In the genomic region with DNA sequence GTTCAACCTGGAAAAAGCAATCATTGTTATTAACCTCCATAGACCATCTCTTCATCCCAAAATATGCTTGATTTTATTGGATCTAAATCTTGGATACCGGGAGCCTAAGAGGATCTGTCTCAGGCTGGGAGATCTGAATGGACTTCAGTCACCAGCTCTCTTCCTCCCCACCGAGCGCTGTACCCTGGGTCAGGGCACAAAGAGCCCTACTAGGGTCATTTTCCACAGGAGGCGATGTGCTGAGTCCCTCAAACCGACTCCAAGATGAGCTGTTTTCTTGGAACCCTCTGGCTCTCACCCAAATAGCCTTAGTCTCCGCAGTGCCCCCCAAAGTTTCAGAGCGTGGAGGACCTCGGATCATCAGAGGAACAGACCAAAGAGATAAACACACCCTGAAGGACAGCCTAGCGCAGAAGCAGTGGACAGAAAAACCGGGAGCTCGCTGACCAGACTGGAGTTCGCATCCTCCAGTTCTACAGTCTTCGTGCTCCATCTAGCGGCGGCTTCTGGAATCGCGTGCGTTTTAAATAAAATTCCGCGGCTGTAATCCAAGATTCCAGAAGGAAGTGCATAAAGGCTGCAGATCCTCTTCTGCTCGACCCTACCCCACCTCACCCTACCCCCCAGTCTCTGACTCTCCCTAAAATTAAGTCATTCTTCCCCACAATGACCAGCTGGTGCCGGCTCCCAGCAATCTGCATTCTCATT, we compare ENCODE assay signal across 8 mouse cellular contexts. TPM values are rescaled to one million over a fixed set of nuclear protein-coding genes. Genes with fewer than 3 reads are reported as not detected.
DNase-seq lines count a peak whose midpoint lies in the region; ATAC-seq lines count a peak whose summit lies in the region.
"Had no signal": no experiment of that assay in that cellular context is flagged by ENCODE, and none has a peak within 500 bp of the region (broad histone marks: within the 10 kb centered on the region; RNA-seq: fewer than 3 reads in every experiment).

No protein-coding gene starts in this region.

- peak; percentile 93 for DNase-seq in NIH3T3 (ENCODE audit: low read depth)
- peak; percentile 32 for DNase-seq in c-Kit-positive CD71-positive TER-119-negative erythroid progenitor cells, embryonic 14.5 days (ENCODE audit: low read depth)
- DNase-seq in left cerebral cortex, postnatal 10 days (ENCODE audit: extremely low spot score in 1 of 2, low spot score in 2 of 2), result peak; percentile 72 to 73
- peak; percentile 91 for DNase-seq in midbrain, embryonic 14.5 days
- peak; percentile 48 for DNase-seq in skeletal muscle tissue, adult 2 months (ENCODE audit: low read depth, low spot score)

- no peaks in the 10 kb centered on the region for H3K9me3 ChIP-seq in forebrain, embryonic 13.5 days (replicated peaks)
- H3K9me3 ChIP-seq in hindbrain, embryonic 16.5 days (ENCODE audit: control insufficient read depth, low read length), result no peaks in the 10 kb centered on the region; the same call in 1 of the 2 replicates
- no peaks in the 10 kb centered on the region for H3K9me3 ChIP-seq in midbrain, embryonic 14.5 days (ENCODE audit: control insufficient read depth, low read length)

- no peak overlapping the region for H3K27ac ChIP-seq in forebrain, embryonic 13.5 days
- no peak overlapping the region for H3K27ac ChIP-seq in hindbrain, embryonic 16.5 days (ENCODE audit: low read depth, low read length)
- no peak overlapping the region for H3K27ac ChIP-seq in midbrain, embryonic 14.5 days (replicated peaks; ENCODE audit: low read depth, low read length)

- H3K4me1 ChIP-seq in forebrain, embryonic 13.5 days, result no peaks in the 10 kb centered on the region
- H3K4me1 ChIP-seq in hindbrain, embryonic 16.5 days (ENCODE audit: control insufficient read depth, insufficient read depth, low read depth, low read length), result no peaks in the 10 kb centered on the region
- no peaks in the 10 kb centered on the region for H3K4me1 ChIP-seq in midbrain, embryonic 14.5 days (ENCODE audit: control insufficient read depth, insufficient read depth, low read length)

- intact Hi-C loops in left cerebral cortex, postnatal 10 days (cut with DNase I), result loop anchor here (5.0 to 10.0 kb wide), 3 partner anchors 1237 to 1364 kb away; a partner anchor contains a TSS

- 0 out of 2 replicates have a peak overlapping the region, but pooled peaks have one; percentile 1 for H3K4me2 ChIP-seq in forebrain, embryonic 13.5 days
- H3K4me2 ChIP-seq in hindbrain, embryonic 16.5 days (ENCODE audit: low read length), result peak overlapping the region; percentile 41
- H3K4me2 ChIP-seq in midbrain, embryonic 14.5 days (ENCODE audit: low read length), result 0 out of 2 replicates have a peak overlapping the region, but pooled peaks have one; percentile 15

- no peaks in the 10 kb centered on the region for H3K36me3 ChIP-seq in forebrain, embryonic 13.5 days (ENCODE audit: poor library complexity, severe bottlenecking)
- no peaks in the 10 kb centered on the region for H3K36me3 ChIP-seq in hindbrain, embryonic 16.5 days (ENCODE audit: control insufficient read depth, insufficient read depth, low read length)
- H3K36me3 ChIP-seq in midbrain, embryonic 14.5 days (ENCODE audit: control insufficient read depth, insufficient read depth, low read length), result no peaks in the 10 kb centered on the region

- H3K9ac ChIP-seq in forebrain, embryonic 13.5 days, result no peak overlapping the region
- peak overlapping the region; percentile 45; the same call in 1 of the 2 replicates for H3K9ac ChIP-seq in hindbrain, embryonic 16.5 days (ENCODE audit: low read depth, low read length)
- H3K9ac ChIP-seq in midbrain, embryonic 14.5 days (replicated peaks; ENCODE audit: low read length), result no peak overlapping the region

- peak; percentile 74; the same call in 1 of the 2 replicates for ATAC-seq in forebrain, embryonic 13.5 days
- ATAC-seq in hindbrain, embryonic 16.5 days, result peak; percentile 74
- no peak; the same call in 1 of the 2 replicates for ATAC-seq in midbrain, embryonic 14.5 days (ENCODE audit: low FRiP score, low TSS enrichment)

- H3K27me3 ChIP-seq in forebrain, embryonic 13.5 days, result peaks cover 10% of the 10 kb centered on the region; the same call in 1 of the 2 replicates
- peaks cover 2% of the 10 kb centered on the region; the same call in 1 of the 2 replicates for H3K27me3 ChIP-seq in hindbrain, embryonic 16.5 days (replicated peaks; ENCODE audit: control insufficient read depth, insufficient read depth, low read length)
- H3K27me3 ChIP-seq in midbrain, embryonic 14.5 days (ENCODE audit: control insufficient read depth, insufficient read depth, low read length), result no peaks in the 10 kb centered on the region; the same call in 1 of the 2 replicates

- WGBS in forebrain, embryonic 13.5 days, result 12% methylated on average over 22 of the region's 22 CpGs
- WGBS in hindbrain, embryonic 16.5 days, result 11% methylated on average over 22 of the region's 22 CpGs
- WGBS in midbrain, embryonic 14.5 days, result 11% methylated on average over 22 of the region's 22 CpGs

- H3K4me3 ChIP-seq in forebrain, embryonic 13.5 days, result no peak overlapping the region
- no peak overlapping the region for H3K4me3 ChIP-seq in hindbrain, embryonic 16.5 days (ENCODE audit: low read length)
- H3K4me3 ChIP-seq in midbrain, embryonic 14.5 days (replicated peaks; ENCODE audit: low read depth, low read length), result no peak overlapping the region

RNA-seq across cellular contexts. Expression of a gene that starts 9.7 kb away (rescaled TPM):
- polyA plus RNA-seq in forebrain, embryonic 13.5 days (2015; fragmentation: Nextera tagmentation; extraction: Ambion mirVana), result not detected in 2 replicates
- polyA plus RNA-seq in hindbrain, embryonic 16.5 days (2015; fragmentation: Nextera tagmentation; extraction: Ambion mirVana), result not detected in 2 replicates
- not detected for total RNA-seq in left cerebral cortex, postnatal 10 days (2021)
- not detected in 2 replicates for polyA plus RNA-seq in midbrain, embryonic 14.5 days (2014; fragmentation: Nextera tagmentation; extraction: Ambion mirVana)
- polyA plus RNA-seq: lung, embryonic 16.5 days had no signal

RNA-seq across cellular contexts. Expression of a gene that starts 19.1 kb away (rescaled TPM):
- not detected in 2 replicates for polyA plus RNA-seq in forebrain, embryonic 13.5 days (2015; fragmentation: Nextera tagmentation; extraction: Ambion mirVana)
- polyA plus RNA-seq in hindbrain, embryonic 16.5 days (2015; fragmentation: Nextera tagmentation; extraction: Ambion mirVana), result not detected in 2 replicates
- not detected for total RNA-seq in left cerebral cortex, postnatal 10 days (2021)
- polyA plus RNA-seq in midbrain, embryonic 14.5 days (2014; fragmentation: Nextera tagmentation; extraction: Ambion mirVana), result not detected in 2 replicates
- polyA plus RNA-seq: lung, embryonic 16.5 days had no signal

RNA-seq across cellular contexts. Expression of a gene that starts 33.7 kb away (rescaled TPM):
- polyA plus RNA-seq in forebrain, embryonic 13.5 days (2015; fragmentation: Nextera tagmentation; extraction: Ambion mirVana), result not detected in 2 replicates
- polyA plus RNA-seq in hindbrain, embryonic 16.5 days (2015; fragmentation: Nextera tagmentation; extraction: Ambion mirVana), result not detected in 2 replicates
- total RNA-seq in left cerebral cortex, postnatal 10 days (2021), result not detected
- not detected in 2 replicates for polyA plus RNA-seq in midbrain, embryonic 14.5 days (2014; fragmentation: Nextera tagmentation; extraction: Ambion mirVana)
- polyA plus RNA-seq: lung, embryonic 16.5 days had no signal

Comparison
In these comparisons a context has a peak if more than half of its experiments do, and no peak if none do; other contexts are left out.
1. DNase-seq: peak in every context shown above with its lines; median percentile 93 in NIH3T3; 91 in midbrain, embryonic 14.5 days; 72 in left cerebral cortex, postnatal 10 days; 48 in skeletal muscle tissue, adult 2 months; 32 in c-Kit-positive CD71-positive TER-119-negative erythroid progenitor cells, embryonic 14.5 days.